Mouse (Mus musculus): ENCODE results near the gene Car6.

GRCm38 (mm10) chr4:150144242-150144641, 56.9 kb downstream of the Car6 start:
- TF ChIP-seq TCF12 (IDR thresholded peaks at IDR 0.05; ENCODE audit: insufficient read depth, poor library complexity, severe bottlenecking) (no peak), POLR2A (IDR thresholded peaks at IDR 0.05; ENCODE audit: insufficient read length, low read depth) (no peak), USF1 (IDR thresholded peaks at IDR 0.05; ENCODE audit: low read depth) (no peak)
